Mouse (Mus musculus): ENCODE results near the gene Vps8.

Gene Vps8

GRCm38 (mm10) chr16:21404631-21405030 is 18.3 kb upstream of the Vps8 start:
- no peak for DNase-seq (ENCODE audit: low spot score)

DNA sequence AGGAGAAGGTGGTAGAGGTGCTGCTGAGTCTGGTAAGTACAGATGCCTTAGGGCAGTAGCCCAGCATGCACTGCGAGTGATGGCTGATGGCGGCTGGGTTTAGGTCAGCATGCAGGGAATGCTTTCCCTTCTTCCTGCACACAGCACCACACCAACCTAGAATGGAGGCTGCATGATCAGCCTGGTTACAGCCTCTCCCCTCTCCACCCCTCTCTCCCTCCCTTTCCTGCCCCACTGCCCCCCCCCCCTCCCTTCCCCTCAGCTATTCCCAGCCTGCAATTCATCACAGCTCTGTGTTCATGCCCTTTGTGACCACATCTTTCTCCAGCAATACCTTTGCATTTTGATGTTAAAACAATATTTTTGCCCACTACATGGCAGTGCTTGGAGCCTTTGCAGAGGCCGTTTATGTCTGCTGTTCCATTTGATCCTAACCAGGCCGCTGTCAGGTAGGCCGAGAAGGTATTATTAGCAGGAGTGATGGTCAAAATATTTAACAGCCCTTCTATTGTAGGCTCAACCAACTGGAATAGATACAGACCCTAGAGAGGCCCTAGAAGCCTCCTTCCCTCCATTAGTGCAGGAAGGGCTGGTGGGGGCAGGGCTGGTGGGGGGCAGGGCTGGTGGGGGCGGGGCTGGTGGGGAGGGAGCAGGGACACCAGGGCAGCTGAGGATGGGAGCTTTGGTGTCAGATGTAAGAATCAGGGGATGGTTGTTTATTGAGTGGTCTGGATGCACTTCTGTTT is 17.5 kb upstream of the Vps8 start:
- DNase-seq (ENCODE audit: low spot score) = no peak

DNA sequence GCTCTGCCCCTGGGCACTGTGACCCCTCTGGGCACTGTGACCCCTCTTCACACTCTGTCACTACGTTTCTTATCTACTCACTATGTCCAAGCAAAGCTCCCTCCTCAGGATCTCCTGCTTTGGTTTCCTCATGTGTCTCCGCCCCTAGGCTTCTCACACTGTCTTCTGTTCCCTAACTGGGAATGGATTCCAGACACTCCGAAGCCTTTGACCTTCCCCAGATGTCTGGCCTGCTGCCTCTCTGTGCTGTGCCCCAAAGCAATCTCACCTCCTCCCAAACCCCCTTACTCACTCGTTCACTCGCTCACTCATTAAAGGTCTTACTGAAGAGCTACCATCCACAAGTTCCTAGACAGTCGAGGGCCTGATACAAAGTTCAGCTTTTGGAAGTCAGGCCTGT is 16.8 kb upstream of the Vps8 start:
- DNase-seq (ENCODE audit: low spot score) = no peak

DNA sequence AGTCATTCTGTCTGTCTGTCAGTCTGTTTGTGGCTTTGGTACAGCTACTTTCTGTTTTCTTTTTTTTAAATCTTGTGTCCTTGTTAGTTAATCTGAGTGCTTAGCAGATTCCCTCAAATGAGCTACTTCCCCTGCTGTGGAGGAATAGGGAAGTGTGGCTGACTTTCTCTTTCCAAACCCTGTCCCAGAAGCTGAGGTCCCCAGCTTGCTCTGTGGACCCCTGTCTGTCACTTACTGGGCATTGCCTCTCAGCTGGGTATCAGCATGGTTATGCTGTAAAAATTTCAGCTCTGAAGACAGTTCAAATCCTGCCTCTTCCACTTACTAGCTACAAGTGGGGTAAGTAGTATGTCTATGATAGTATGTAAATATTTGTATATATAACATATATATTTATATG is 11.1 kb upstream of the Vps8 start:
- DNase-seq (ENCODE audit: low spot score) = no peak

DNA sequence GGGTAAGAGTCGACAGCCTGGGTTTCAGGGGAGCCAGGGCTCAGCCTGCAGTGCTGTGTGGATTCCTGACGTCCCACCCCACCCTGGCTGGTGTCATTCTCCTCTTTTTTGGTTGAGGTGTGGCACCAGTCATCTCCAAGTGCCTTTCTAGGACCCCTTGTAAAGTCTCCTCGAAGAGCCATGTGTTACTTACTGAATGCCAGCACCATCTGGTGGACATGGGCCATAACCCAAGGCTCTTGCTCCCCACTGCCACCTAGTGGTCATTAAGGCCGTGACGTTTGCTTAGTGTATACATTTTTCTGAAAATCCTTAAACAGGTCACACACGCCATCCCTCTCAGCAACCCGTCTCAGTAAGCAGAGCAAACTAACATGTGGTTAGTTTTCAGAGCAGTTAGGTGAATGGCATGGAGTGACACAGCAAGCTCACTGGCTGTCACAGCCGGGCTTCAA is 10.3 kb upstream of the Vps8 start:
- DNase-seq (ENCODE audit: low spot score) = no peak

DNA sequence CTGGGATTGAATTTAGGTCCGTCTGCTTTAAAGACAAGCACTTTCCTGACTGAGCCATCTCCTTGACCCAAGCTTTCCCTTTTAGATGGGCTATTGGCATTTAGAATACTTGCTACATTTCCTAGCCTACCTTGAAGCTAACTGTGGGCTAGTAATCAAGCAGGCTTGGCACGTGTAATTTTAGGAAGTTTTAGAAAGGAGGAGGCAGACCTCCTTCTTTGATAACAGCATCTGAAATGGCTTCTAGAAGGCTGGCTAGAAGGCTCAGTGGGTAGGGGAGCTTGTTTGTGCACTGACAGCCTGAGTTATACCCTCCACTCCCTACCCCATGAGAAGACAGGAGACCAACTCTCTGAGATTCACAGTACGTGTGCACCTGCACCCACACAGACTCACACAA is 9.1 kb upstream of the Vps8 start:
- DNase-seq (ENCODE audit: low spot score) = no peak

- DNase-seq (ENCODE audit: low spot score) = no peak
Measured at GRCm38 (mm10) chr16:21415128-21415527, 7.8 kb upstream of the Vps8 start.

DNA sequence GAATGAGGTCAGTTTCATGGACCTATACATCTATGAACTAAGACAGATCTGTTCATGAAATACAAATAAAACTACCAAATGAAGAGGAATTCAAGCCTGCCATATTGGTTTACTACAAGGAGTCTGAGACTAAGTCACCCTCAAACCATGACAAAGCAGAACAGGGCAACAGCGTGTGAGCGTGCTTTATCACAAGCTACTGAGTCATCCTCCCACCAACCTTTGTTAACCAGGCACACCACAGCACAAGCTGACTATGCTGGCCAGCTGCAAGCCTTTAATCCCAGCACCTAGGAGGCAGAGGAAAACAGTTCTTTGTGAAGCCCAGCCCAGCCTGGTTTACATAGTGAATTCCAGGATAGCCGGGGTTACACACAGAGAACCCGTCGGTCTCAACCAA is 4.9 kb upstream of the Vps8 start:
- no peak for DNase-seq (ENCODE audit: low spot score)

DNA sequence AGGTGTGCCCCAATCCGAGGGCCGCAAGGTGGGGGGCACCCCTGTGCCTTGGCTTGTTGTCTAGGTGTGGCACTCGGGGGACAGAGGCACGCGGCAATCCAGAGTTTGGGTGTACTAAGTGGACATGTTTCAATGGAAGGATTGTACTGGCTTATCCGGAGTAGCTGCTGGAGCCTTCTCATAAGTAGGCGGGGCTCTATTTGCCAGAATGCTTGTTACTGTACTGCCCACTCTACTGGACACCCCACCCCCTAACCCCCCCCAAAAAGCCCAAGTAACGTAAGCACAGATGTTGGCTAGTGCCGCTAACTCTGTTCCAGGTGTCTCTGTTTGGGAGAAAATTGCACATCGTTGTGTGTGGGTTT is 610 bp downstream of the Vps8 start:
- no peak for DNase-seq (ENCODE audit: low spot score)

GRCm38 (mm10) chr16:21428131-21428530 is 5.2 kb downstream of the Vps8 start:
- no peak for DNase-seq (ENCODE audit: low spot score)

DNA sequence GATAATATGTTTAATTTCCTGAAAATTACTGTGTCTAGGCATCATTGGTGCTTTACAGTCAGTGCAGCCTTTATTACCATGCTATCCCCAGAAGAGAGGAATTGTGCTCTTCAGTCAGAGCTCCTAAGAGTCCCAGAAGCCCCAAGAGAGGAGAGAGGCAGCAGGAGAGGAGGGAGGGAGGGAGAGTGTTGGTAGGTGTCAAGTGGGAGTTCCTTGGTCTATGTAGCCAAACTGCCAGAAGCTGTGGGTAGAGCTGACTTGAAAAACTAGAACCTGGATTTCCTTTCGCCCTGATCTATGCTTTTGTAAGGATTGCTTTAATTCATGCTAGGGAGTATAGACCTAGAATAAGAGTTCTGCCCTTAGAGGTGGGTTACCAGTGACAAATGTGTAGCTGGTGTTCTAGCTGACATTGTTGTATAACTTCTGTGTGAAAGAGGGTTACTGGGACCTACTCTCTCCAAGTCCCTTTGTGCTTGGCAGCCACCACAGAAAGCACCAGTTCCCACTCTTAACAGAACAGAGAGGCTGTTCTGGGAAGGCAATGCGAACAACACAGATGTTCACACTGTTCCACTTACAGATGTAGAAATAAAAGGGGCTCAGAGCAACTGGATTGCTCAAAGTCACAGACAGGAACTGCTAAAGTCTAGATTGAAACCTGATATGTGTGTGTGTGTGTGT is 7.6 kb downstream of the Vps8 start:
- no peak for DNase-seq (ENCODE audit: low spot score)

- DNase-seq (ENCODE audit: low spot score) = no peak
Measured at GRCm38 (mm10) chr16:21431614-21432013, 8.7 kb downstream of the Vps8 start.

DNA sequence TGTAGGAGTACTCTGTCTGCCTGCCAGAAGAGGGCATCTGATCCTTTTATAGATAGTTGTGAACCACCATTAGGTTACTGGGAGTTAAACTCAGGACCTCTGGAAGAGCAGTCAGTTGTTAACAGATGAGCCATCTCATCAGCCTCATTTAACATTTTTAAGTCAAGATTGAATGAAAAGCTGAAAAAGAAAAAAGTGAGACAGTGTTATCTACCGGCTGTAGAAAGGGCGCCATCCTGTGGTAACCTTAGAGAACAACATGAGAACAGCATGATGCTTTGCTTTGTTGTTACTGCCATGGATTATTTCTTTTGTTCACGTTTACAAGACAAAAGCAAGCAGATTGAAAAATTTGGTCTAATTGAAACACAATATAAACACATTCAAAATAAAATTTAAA is 10.6 kb downstream of the Vps8 start:
- no peak for DNase-seq (ENCODE audit: low spot score)

- no peak for DNase-seq (ENCODE audit: low spot score)
Measured at GRCm38 (mm10) chr16:21441012-21441411, 18.1 kb downstream of the Vps8 start.

- no peak for DNase-seq (ENCODE audit: low spot score)
Measured at GRCm38 (mm10) chr16:21445026-21445625, 22.2 kb downstream of the Vps8 start.

DNA sequence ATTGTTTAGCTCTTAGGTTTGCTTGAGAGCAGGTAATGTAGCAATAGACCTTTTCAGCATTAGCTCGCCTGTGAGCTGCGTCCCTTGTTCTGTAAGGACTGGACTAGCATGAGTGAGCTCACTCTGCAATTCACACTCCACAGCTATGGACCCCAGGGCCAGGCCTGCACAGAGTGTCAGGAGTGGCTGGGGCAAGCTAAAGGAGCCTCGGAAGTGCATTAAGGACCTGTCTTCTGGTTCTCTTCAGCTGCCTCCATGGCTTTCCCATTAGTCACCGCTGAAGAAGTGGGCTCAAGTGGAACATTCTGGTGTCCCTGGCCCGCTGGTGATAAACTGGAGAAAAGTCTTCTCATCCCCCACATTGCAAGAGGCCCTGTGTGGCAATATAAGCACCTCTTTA is 24.5 kb downstream of the Vps8 start:
- DNase-seq (ENCODE audit: low spot score) = no peak

GRCm38 (mm10) chr16:21448464-21448863 is 25.5 kb downstream of the Vps8 start:
- DNase-seq (ENCODE audit: low spot score) = no peak

- no peak for DNase-seq (ENCODE audit: low spot score)
Measured at GRCm38 (mm10) chr16:21449890-21450289, 27.0 kb downstream of the Vps8 start.

GRCm38 (mm10) chr16:21452569-21452968 is 29.7 kb downstream of the Vps8 start:
- DNase-seq (ENCODE audit: low spot score) = no peak

- DNase-seq (ENCODE audit: low spot score) = no peak
Measured at GRCm38 (mm10) chr16:21457639-21458369, 34.9 kb downstream of the Vps8 start.

DNA sequence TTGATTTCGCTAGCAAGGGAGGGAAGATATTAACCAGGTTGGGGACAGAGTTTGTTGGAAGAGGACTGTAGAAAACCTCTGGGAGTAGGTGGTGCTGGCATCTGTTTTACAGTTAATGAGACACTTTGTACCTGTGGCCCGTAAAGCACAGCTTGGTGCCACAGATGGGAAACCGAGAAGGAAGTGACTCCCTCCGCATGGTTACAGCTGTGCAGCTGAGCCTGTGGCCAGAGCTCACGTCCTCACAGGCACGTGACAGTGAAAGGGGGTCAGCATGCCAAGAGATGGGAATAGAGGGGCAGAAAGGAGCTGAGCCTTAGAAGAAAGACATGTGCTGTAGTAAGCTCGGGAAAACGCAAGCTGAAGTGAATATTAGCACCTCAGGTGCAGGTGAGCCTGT is 43.0 kb downstream of the Vps8 start:
- DNase-seq (ENCODE audit: low spot score) = no peak

DNA sequence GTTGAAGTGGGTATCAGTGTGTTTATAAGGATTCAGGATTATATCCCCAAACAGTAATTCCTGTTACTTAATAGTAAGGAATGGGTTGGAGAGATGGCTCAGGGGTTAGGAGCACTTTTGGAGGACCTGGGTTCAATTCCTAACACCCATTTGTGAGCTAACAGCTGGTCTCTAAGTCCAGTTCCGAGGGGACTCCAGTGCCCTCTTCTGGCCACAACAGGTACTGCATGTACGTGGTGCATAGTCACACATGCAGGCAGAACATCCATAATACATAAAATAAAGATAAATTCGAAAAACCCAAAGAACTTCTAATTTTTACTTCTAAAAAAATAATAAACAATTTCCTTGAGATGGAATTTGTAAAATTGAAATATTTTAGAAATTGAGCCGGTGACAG is 47.5 kb downstream of the Vps8 start:
- no peak for DNase-seq (ENCODE audit: low spot score)

DNA sequence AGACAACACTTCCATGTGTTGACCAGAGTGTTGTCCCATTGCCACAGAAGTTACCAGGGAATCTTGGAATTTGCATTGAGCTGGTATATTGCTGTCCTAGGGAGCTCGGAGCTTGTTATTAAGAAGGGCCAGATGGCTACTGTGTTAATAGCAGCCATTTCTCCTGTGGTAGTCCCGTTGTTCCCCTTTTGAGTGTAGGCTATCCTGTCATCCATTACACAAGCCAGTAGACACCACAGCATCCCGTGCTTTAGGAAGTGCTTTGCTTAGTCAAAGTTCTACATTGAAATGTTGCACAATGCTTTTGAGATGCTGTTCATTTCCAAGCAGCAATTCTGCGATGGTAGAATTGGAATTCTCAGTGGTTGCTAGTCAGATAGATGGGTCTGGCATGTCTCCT is 54.2 kb downstream of the Vps8 start:
- DNase-seq (ENCODE audit: low spot score) = no peak

Measured in ovary, adult 18-20 months (tissue).